Mouse (Mus musculus) megakaryocyte, embryonic 14.5 days (primary cell): Measurements from ENCODE around the gene Tns2.

Source experiments
- FLI1 ChIP-seq: IDR thresholded peaks from 2 replicates; pipeline ENCODE4 v1.6.1; 2012; ENCODE audit warnings: low read length, inconsistent platforms, mixed read lengths
- GATA1 ChIP-seq: IDR thresholded peaks from 3 replicates; pipeline ENCODE4 v1.6.1; 2012; ENCODE audit warnings: mixed read lengths, low read length, inconsistent platforms, borderline replicate concordance

DNA sequence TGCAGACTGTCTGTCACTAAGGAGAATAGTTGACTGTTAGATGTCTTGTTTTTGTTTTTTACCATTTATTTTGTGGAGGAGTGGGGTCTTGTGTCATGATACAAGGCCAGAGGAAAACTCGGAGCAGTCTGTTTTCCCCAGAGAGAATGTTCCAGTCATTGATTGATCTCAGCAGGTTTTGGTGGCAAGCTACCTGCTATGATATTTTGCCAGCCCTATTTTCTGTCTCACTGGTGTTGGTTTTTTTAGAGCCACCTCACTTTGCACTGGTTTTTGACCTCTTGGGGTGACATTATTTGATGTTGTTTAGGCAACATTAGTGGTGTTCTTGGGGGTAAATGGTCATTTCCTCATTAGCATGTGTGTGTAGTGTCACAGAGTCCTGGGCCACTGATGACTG, 8.5 kb upstream of the Tns2 start:
- TF ChIP-seq GATA1 (no peak), FLI1 (no peak)
